Mouse (Mus musculus) limb, embryonic 14.5 days (tissue): ENCODE results near the gene Olfr552. TPM values are rescaled to one million over a fixed set of nuclear protein-coding genes. Genes with fewer than 3 reads are reported as not detected.
A peak's percentile ranks its signal among the peaks of the same experiment; 100 is the strongest.
"Not testable (repeated sequence)": the region's sequence is repeated elsewhere in the genome, so short reads cannot be mapped to it uniquely, and the experiment has no call there.

ENCODE experiments used
- ATAC-seq: fragments of 200-750 bp; cut with Nextera tagmentation; 2 replicates; pipeline ENCODE4 v1.8.0; 2017; ENCODE audit warnings: low read depth, moderate number of reproducible peaks, moderate TSS enrichment; ENCODE audit not compliant: low FRiP score
- DNase-seq: peaks from one replicate; pipeline ENCODE4 v3.0.0-alpha.2; 2015; ENCODE audit warnings: low spot score
- H3K27ac ChIP-seq: fragments of 300-500 bp; sonication (generic); replicated peaks from 2 replicates; pipeline ENCODE4 v1.5.1; 2014; ENCODE audit warnings: low read depth, mild to moderate bottlenecking, low read length, moderate library complexity, mixed read lengths
- H3K27me3 ChIP-seq: fragments of 300-500 bp; sonication (generic); 2 replicates; pipeline ENCODE4 v1.6.1; 2014; ENCODE audit warnings: low read length, mixed read lengths; ENCODE audit not compliant: control insufficient read depth, insufficient read depth
- H3K36me3 ChIP-seq: fragments of 300-500 bp; sonication (generic); 2 replicates; pipeline ENCODE4 v1.6.1; 2014; ENCODE audit warnings: mild to moderate bottlenecking, low read length, moderate library complexity, mixed read lengths; ENCODE audit not compliant: control insufficient read depth, insufficient read depth
- H3K4me1 ChIP-seq: fragments of 300-500 bp; sonication (generic); 2 replicates; pipeline ENCODE4 v1.6.1; 2014; ENCODE audit warnings: antibody characterized with exemption, low read length, mixed read lengths; ENCODE audit not compliant: control insufficient read depth, insufficient read depth
- H3K4me2 ChIP-seq: fragments of 300-500 bp; sonication (generic); replicated peaks from 2 replicates; pipeline ENCODE4 v1.6.1; 2014; ENCODE audit warnings: low read depth, mild to moderate bottlenecking, low read length, moderate library complexity; ENCODE audit not compliant: severe bottlenecking
- H3K4me3 ChIP-seq: fragments of 300-500 bp; sonication (generic); replicated peaks from 2 replicates; pipeline ENCODE4 v1.5.1; 2014; ENCODE audit warnings: low read length
- H3K9ac ChIP-seq: fragments of 300-500 bp; sonication (generic); 2 replicates; pipeline ENCODE4 v1.6.1; 2014; ENCODE audit warnings: mild to moderate bottlenecking, low read depth, low read length, moderate library complexity; ENCODE audit not compliant: severe bottlenecking
- H3K9me3 ChIP-seq: fragments of 300-500 bp; sonication (generic); 2 replicates; pipeline ENCODE4 v1.6.1; 2016; ENCODE audit warnings: low read length; ENCODE audit not compliant: control insufficient read depth
- POLR2A ChIP-seq: fragments of 200-500 bp; IDR thresholded peaks from 2 replicates; pipeline ENCODE4 v1.8.0; 2012; ENCODE audit warnings: inconsistent platforms, mild to moderate bottlenecking, moderate library complexity, borderline replicate concordance; ENCODE audit not compliant: insufficient read depth, insufficient read length; ENCODE audit errors: extremely low read depth
- WGBS: fragments of 180-500 bp; shearing (Covaris S2); extraction: QIAGEN DNeasy Blood & Tissue Kit; methylation state at CpG from one replicate; pipeline ENCODE4 v1.1.7; 2014; 5-methylcytosine and 5-hydroxymethylcytosine counted together
- polyA plus RNA-seq, 2 experiments: library from polyadenylated mRNA; depleted of rRNA in 1 of 2; stranded (reverse) in 1 of 2; unstranded in 1 of 2; fragments of >200 nt; fragmentation: Nextera tagmentation in 1 of 2; extraction: Ambion mirVana in 1 of 2; gene quantifications; 2 replicates each; pipeline versions ENCODE4 v1.2.1 to v1.2.3; 2012 to 2014

Gene Olfr552
- polyA plus RNA-seq, 2 experiments: not detected

- H3K36me3 ChIP-seq: no peaks in the 10 kb centered on the region
- H3K4me2 ChIP-seq: no peak overlapping the region
- H3K4me3 ChIP-seq: no peak overlapping the region
- DNase-seq (peak; percentile 20), ATAC-seq (no peak)
- H3K9me3 ChIP-seq: no peaks in the 10 kb centered on the region
- no peak overlapping the region for H3K9ac ChIP-seq
- TF ChIP-seq POLR2A: no peak
- no peak overlapping the region for H3K27ac ChIP-seq
- H3K27me3 ChIP-seq: no peaks in the 10 kb centered on the region
- no peaks in the 10 kb centered on the region for H3K4me1 ChIP-seq
- WGBS: 69% methylated on average over 5 of the region's 5 CpGs
Measured at GRCm38 (mm10) chr7:102619608-102620007, 22.0 kb downstream of the Olfr552 start.

GRCm38 (mm10) chr7:102620368-102620767 lies 22.8 kb downstream of the Olfr552 start:
- not testable (repeated sequence) for H3K27me3 ChIP-seq, H3K36me3 ChIP-seq, H3K4me3 ChIP-seq, H3K9me3 ChIP-seq, H3K27ac ChIP-seq, DNase-seq, H3K9ac ChIP-seq, ATAC-seq, H3K4me2 ChIP-seq, H3K4me1 ChIP-seq
- 85% methylated on average over 15 of the region's 19 CpGs for WGBS

- H3K4me3 ChIP-seq: no peak overlapping the region
- WGBS: 33% methylated on average over 3 of the region's 3 CpGs
- DNase-seq (no peak), ATAC-seq (no peak)
- no peak overlapping the region for H3K4me2 ChIP-seq
- H3K9ac ChIP-seq: no peak overlapping the region
- H3K27me3 ChIP-seq: no peaks in the 10 kb centered on the region
- H3K4me1 ChIP-seq: no peaks in the 10 kb centered on the region
- H3K36me3 ChIP-seq: no peaks in the 10 kb centered on the region
- no peak for TF ChIP-seq POLR2A
- H3K27ac ChIP-seq: no peak overlapping the region
- H3K9me3 ChIP-seq: no peaks in the 10 kb centered on the region
Measured at GRCm38 (mm10) chr7:102636665-102637064, 39.1 kb downstream of the Olfr552 start.

GRCm38 (mm10) chr7:102638132-102638531 lies 40.6 kb downstream of the Olfr552 start, which contains the start of gene Olfr554:
Olfr554 (plus strand) TSS chr7:102638432.
- Histone ChIP-seq H3K4me3 (no peak within 1 kb of the TSS), H3K36me3 (no peaks in the 10 kb centered on the region), H3K27me3 (no peaks in the 10 kb centered on the region), H3K9me3 (no peaks in the 10 kb centered on the region), H3K4me2 (no peak within 1 kb of the TSS), H3K27ac (no peak within 1 kb of the TSS), H3K4me1 (no peaks in the 10 kb centered on the region), H3K9ac (no peak within 1 kb of the TSS)
- 83% methylated on average over 1 of the region's 1 CpGs for WGBS
- no peak for TF ChIP-seq POLR2A
- ATAC-seq (no peak), DNase-seq (no peak)

GRCm38 (mm10) chr7:102644945-102645344 lies 47.4 kb downstream of the Olfr552 start:
- not testable (repeated sequence) for H3K36me3 ChIP-seq, ATAC-seq, DNase-seq, H3K9me3 ChIP-seq, H3K27ac ChIP-seq, H3K4me3 ChIP-seq, H3K9ac ChIP-seq, H3K27me3 ChIP-seq, H3K4me1 ChIP-seq, H3K4me2 ChIP-seq
- 75% methylated on average over 3 of the region's 4 CpGs for WGBS

Other genes with a start within 250 kb of the Olfr552 start
- 66.3 and 79.7 TPM in 2 replicates for gene Rrm1, start 156.1 kb upstream of the Olfr552 start, polyA plus RNA-seq (2012; rRNA removed)
- gene Rrm1, start 156.1 kb upstream of the Olfr552 start, polyA plus RNA-seq (2014; fragmentation: Nextera tagmentation; extraction: Ambion mirVana): 115 and 134 TPM in 2 replicates
- not detected in 2 replicates for gene Olfr543, start 116.1 kb upstream of the Olfr552 start, polyA plus RNA-seq (2012; rRNA removed)
- gene Olfr543, start 116.1 kb upstream of the Olfr552 start, polyA plus RNA-seq (2014; fragmentation: Nextera tagmentation; extraction: Ambion mirVana): 0.36 and 0.44 TPM in 2 replicates
- gene Olfr544, start 109.5 kb upstream of the Olfr552 start, polyA plus RNA-seq (2012; rRNA removed): not detected in 2 replicates
- gene Olfr544, start 109.5 kb upstream of the Olfr552 start, polyA plus RNA-seq (2014; fragmentation: Nextera tagmentation; extraction: Ambion mirVana): 0.11 and 0.18 TPM in 2 replicates
- not detected in 2 replicates for gene Olfr545, start 98.2 kb upstream of the Olfr552 start, polyA plus RNA-seq (2012; rRNA removed)
- not detected in 2 replicates for gene Olfr545, start 98.2 kb upstream of the Olfr552 start, polyA plus RNA-seq (2014; fragmentation: Nextera tagmentation; extraction: Ambion mirVana)
- gene Olfr547, start 63.0 kb upstream of the Olfr552 start, polyA plus RNA-seq (2012; rRNA removed): not detected in 2 replicates
- gene Olfr547, start 63.0 kb upstream of the Olfr552 start, polyA plus RNA-seq (2014; fragmentation: Nextera tagmentation; extraction: Ambion mirVana): not detected in 2 replicates
- gene Olfr548-ps1, start 56.9 kb upstream of the Olfr552 start, polyA plus RNA-seq (2012; rRNA removed): not detected in 2 replicates
- not detected in 2 replicates for gene Olfr548-ps1, start 56.9 kb upstream of the Olfr552 start, polyA plus RNA-seq (2014; fragmentation: Nextera tagmentation; extraction: Ambion mirVana)
- not detected in 2 replicates for gene Olfr549, start 47.9 kb upstream of the Olfr552 start, polyA plus RNA-seq (2012; rRNA removed)
- not detected in 2 replicates for gene Olfr549, start 47.9 kb upstream of the Olfr552 start, polyA plus RNA-seq (2014; fragmentation: Nextera tagmentation; extraction: Ambion mirVana)
- 3.4 and 4.0 TPM in 2 replicates for gene Trim21, start 32.3 kb upstream of the Olfr552 start, polyA plus RNA-seq (2012; rRNA removed)
- gene Trim21, start 32.3 kb upstream of the Olfr552 start, polyA plus RNA-seq (2014; fragmentation: Nextera tagmentation; extraction: Ambion mirVana): 0.81 and 1.2 TPM in 2 replicates
- gene Olfr550, start 26.3 kb upstream of the Olfr552 start, polyA plus RNA-seq (2012; rRNA removed): not detected in 2 replicates
- not detected in 2 replicates for gene Olfr550, start 26.3 kb upstream of the Olfr552 start, polyA plus RNA-seq (2014; fragmentation: Nextera tagmentation; extraction: Ambion mirVana)
- gene Olfr551, start 5.9 kb upstream of the Olfr552 start, polyA plus RNA-seq (2012; rRNA removed): not detected in 2 replicates
- gene Olfr551, start 5.9 kb upstream of the Olfr552 start, polyA plus RNA-seq (2014; fragmentation: Nextera tagmentation; extraction: Ambion mirVana): not detected in 2 replicates
- not detected in 2 replicates for gene Olfr553, start 20.4 kb downstream of the Olfr552 start, polyA plus RNA-seq (2012; rRNA removed)
- not detected in 2 replicates for gene Olfr553, start 20.4 kb downstream of the Olfr552 start, polyA plus RNA-seq (2014; fragmentation: Nextera tagmentation; extraction: Ambion mirVana)
- gene Olfr554, start 40.7 kb downstream of the Olfr552 start, polyA plus RNA-seq (2012; rRNA removed): not detected in 2 replicates
- not detected in 2 replicates for gene Olfr554, start 40.7 kb downstream of the Olfr552 start, polyA plus RNA-seq (2014; fragmentation: Nextera tagmentation; extraction: Ambion mirVana)
- not detected in 2 replicates for gene Olfr555, start 61.1 kb downstream of the Olfr552 start, polyA plus RNA-seq (2012; rRNA removed)
- not detected in 2 replicates for gene Olfr555, start 61.1 kb downstream of the Olfr552 start, polyA plus RNA-seq (2014; fragmentation: Nextera tagmentation; extraction: Ambion mirVana)
- not detected in 2 replicates for gene Olfr556, start 67.1 kb downstream of the Olfr552 start, polyA plus RNA-seq (2012; rRNA removed)
- not detected in 2 replicates for gene Olfr556, start 67.1 kb downstream of the Olfr552 start, polyA plus RNA-seq (2014; fragmentation: Nextera tagmentation; extraction: Ambion mirVana)
- gene Trim68, start 89.6 kb downstream of the Olfr552 start, polyA plus RNA-seq (2012; rRNA removed): 38.1 and 41.4 TPM in 2 replicates
- gene Trim68, start 89.6 kb downstream of the Olfr552 start, polyA plus RNA-seq (2014; fragmentation: Nextera tagmentation; extraction: Ambion mirVana): 13.4 and 15.3 TPM in 2 replicates
- not detected in 2 replicates for gene Olfr557, start 98.1 kb downstream of the Olfr552 start, polyA plus RNA-seq (2012; rRNA removed)
- not detected in 2 replicates for gene Olfr557, start 98.1 kb downstream of the Olfr552 start, polyA plus RNA-seq (2014; fragmentation: Nextera tagmentation; extraction: Ambion mirVana)
- 0.87 and 0.99 TPM in 2 replicates for gene Olfr558, start 104.4 kb downstream of the Olfr552 start, polyA plus RNA-seq (2012; rRNA removed)
- gene Olfr558, start 104.4 kb downstream of the Olfr552 start, polyA plus RNA-seq (2014; fragmentation: Nextera tagmentation; extraction: Ambion mirVana): 0.33 and 0.37 TPM in 2 replicates
- not detected in 2 replicates for gene Olfr33, start 121.3 kb downstream of the Olfr552 start, polyA plus RNA-seq (2012; rRNA removed)
- gene Olfr33, start 121.3 kb downstream of the Olfr552 start, polyA plus RNA-seq (2014; fragmentation: Nextera tagmentation; extraction: Ambion mirVana): not detected in 2 replicates
- not detected in 2 replicates for gene Olfr559, start 129.7 kb downstream of the Olfr552 start, polyA plus RNA-seq (2012; rRNA removed)
- not detected in 2 replicates for gene Olfr559, start 129.7 kb downstream of the Olfr552 start, polyA plus RNA-seq (2014; fragmentation: Nextera tagmentation; extraction: Ambion mirVana)
- gene Olfr560, start 161.6 kb downstream of the Olfr552 start, polyA plus RNA-seq (2012; rRNA removed): 0.04 and 0.05 TPM in 2 replicates
- not detected in 2 replicates for gene Olfr560, start 161.6 kb downstream of the Olfr552 start, polyA plus RNA-seq (2014; fragmentation: Nextera tagmentation; extraction: Ambion mirVana)
- gene Olfr78, start 161.7 kb downstream of the Olfr552 start, polyA plus RNA-seq (2012; rRNA removed): 0.45 and 0.62 TPM in 2 replicates
- 0.07 and 0.18 TPM in 2 replicates for gene Olfr78, start 161.7 kb downstream of the Olfr552 start, polyA plus RNA-seq (2014; fragmentation: Nextera tagmentation; extraction: Ambion mirVana)
- not detected in 2 replicates for gene Olfr561, start 173.5 kb downstream of the Olfr552 start, polyA plus RNA-seq (2012; rRNA removed)
- not detected in 2 replicates for gene Olfr561, start 173.5 kb downstream of the Olfr552 start, polyA plus RNA-seq (2014; fragmentation: Nextera tagmentation; extraction: Ambion mirVana)
- not detected in 2 replicates for gene Olfr564, start 205.7 kb downstream of the Olfr552 start, polyA plus RNA-seq (2012; rRNA removed)
- not detected in 2 replicates for gene Olfr564, start 205.7 kb downstream of the Olfr552 start, polyA plus RNA-seq (2014; fragmentation: Nextera tagmentation; extraction: Ambion mirVana)